Mouse (Mus musculus) intestine, embryonic 14.5 days (tissue): ENCODE measurements at regions not wholly inside any gene's neighbourhood (a gene's known extent, or its start where the extent isn't known, plus 50 kb on each side); places are given as distances from the start of the nearest gene placed in this dataset.
"Not testable (repeated sequence)": the region's sequence is repeated elsewhere in the genome, so short reads cannot be mapped to it uniquely, and the experiment has no call there.

Experiments
- ATAC-seq: fragments of 200-750 bp; cut with Nextera tagmentation; replicated peaks from 2 replicates; pipeline ENCODE4 v1.8.0; 2017; ENCODE audit warnings: low read depth, moderate number of reproducible peaks, moderate TSS enrichment, moderate library complexity; ENCODE audit not compliant: low FRiP score, low TSS enrichment
- DNase-seq: peaks from one replicate; pipeline ENCODE4 v3.0.0-alpha.2; 2018; ENCODE audit warnings: low spot score
- H3K27ac ChIP-seq: fragments of 300-500 bp; sonication (generic); 2 replicates; pipeline ENCODE4 v1.5.1; 2014; ENCODE audit warnings: low read depth, mild to moderate bottlenecking, control low read depth
- H3K27me3 ChIP-seq: fragments of 300-500 bp; sonication (generic); replicated peaks from 2 replicates; pipeline ENCODE4 v1.6.1; 2014; ENCODE audit warnings: low read length, control low read depth; ENCODE audit not compliant: control insufficient read depth, insufficient read depth
- H3K36me3 ChIP-seq: fragments of 300-500 bp; sonication (generic); 2 replicates; pipeline ENCODE4 v1.6.1; 2014; ENCODE audit warnings: low read length, control low read depth; ENCODE audit not compliant: control insufficient read depth, insufficient read depth
- H3K4me1 ChIP-seq: fragments of 300-500 bp; sonication (generic); replicated peaks from 2 replicates; pipeline ENCODE4 v1.6.1; 2014; ENCODE audit warnings: low read length, control low read depth, mixed read lengths; ENCODE audit not compliant: control insufficient read depth, insufficient read depth
- H3K4me2 ChIP-seq: fragments of 300-500 bp; sonication (generic); 2 replicates; pipeline ENCODE4 v1.6.1; 2014; ENCODE audit warnings: low read length
- H3K4me3 ChIP-seq: fragments of 300-500 bp; sonication (generic); 2 replicates; pipeline ENCODE4 v1.5.1; 2014; ENCODE audit warnings: low read depth, low read length, control low read depth, mixed read lengths
- H3K9ac ChIP-seq: fragments of 300-500 bp; sonication (generic); 2 replicates; pipeline ENCODE4 v1.6.1; 2014; ENCODE audit warnings: mild to moderate bottlenecking, low read length
- H3K9me3 ChIP-seq: fragments of 300-500 bp; sonication (generic); 2 replicates; pipeline ENCODE4 v1.6.1; 2016; ENCODE audit warnings: low read length, control low read depth; ENCODE audit not compliant: control insufficient read depth
- WGBS: fragments of 180-500 bp; shearing (Covaris S2); extraction: QIAGEN DNeasy Blood & Tissue Kit; methylation state at CpG from one replicate; pipeline ENCODE4 v1.1.7; 2014; 5-methylcytosine and 5-hydroxymethylcytosine counted together

GRCm38 (mm10) chr12:77596676-77597075 lies 358.8 kb downstream of the Fut8 start:
- Histone ChIP-seq H3K9me3 (no peaks in the 10 kb centered on the region), H3K27me3 (no peaks in the 10 kb centered on the region), H3K4me2 (no peak overlapping the region), H3K27ac (no peak overlapping the region), H3K4me3 (no peak overlapping the region), H3K4me1 (peaks cover 18% of the 10 kb centered on the region), H3K9ac (no peak overlapping the region), H3K36me3 (no peaks in the 10 kb centered on the region)
- 76% methylated on average over 3 of the region's 3 CpGs for WGBS
- ATAC-seq (no peak), DNase-seq (no peak)

- Histone ChIP-seq H3K27me3 (no peaks in the 10 kb centered on the region), H3K4me3 (no peak overlapping the region), H3K4me2 (no peak overlapping the region), H3K27ac (no peak overlapping the region), H3K4me1 (peaks cover 18% of the 10 kb centered on the region), H3K9ac (no peak overlapping the region), H3K36me3 (no peaks in the 10 kb centered on the region), H3K9me3 (no peaks in the 10 kb centered on the region)
- peak; percentile 58 for DNase-seq
- 15% methylated on average over 3 of the region's 3 CpGs for WGBS
- peak; percentile 75 for ATAC-seq
Observed at GRCm38 (mm10) chr12:77597627-77598333, 359.9 kb downstream of the Fut8 start.

GRCm38 (mm10) chr12:77598334-77598715 lies 360.4 kb downstream of the Fut8 start:
- Histone ChIP-seq H3K9me3 (no peaks in the 10 kb centered on the region), H3K9ac (no peak overlapping the region), H3K36me3 (no peaks in the 10 kb centered on the region), H3K4me1 (peaks cover 18% of the 10 kb centered on the region), H3K27me3 (no peaks in the 10 kb centered on the region), H3K4me2 (no peak overlapping the region), H3K27ac (no peak overlapping the region), H3K4me3 (no peak overlapping the region)
- peak; percentile 56 for DNase-seq
- 22% methylated on average over 7 of the region's 7 CpGs for WGBS
- ATAC-seq: peak; percentile 19; the same call in 1 of the 2 replicates

- H3K27ac ChIP-seq: no peak overlapping the region
- H3K27me3 ChIP-seq: no peaks in the 10 kb centered on the region
- no peak overlapping the region for H3K9ac ChIP-seq
- no peak overlapping the region for H3K4me2 ChIP-seq
- ATAC-seq (no peak), DNase-seq (no peak)
- no peak overlapping the region for H3K4me3 ChIP-seq
- H3K36me3 ChIP-seq: no peaks in the 10 kb centered on the region
- peaks cover 18% of the 10 kb centered on the region for H3K4me1 ChIP-seq
- 33% methylated on average over 2 of the region's 2 CpGs for WGBS
- H3K9me3 ChIP-seq: no peaks in the 10 kb centered on the region
Observed at GRCm38 (mm10) chr12:77599391-77599790, 361.5 kb downstream of the Fut8 start.

GRCm38 (mm10) chr12:77603832-77604501 lies 366.0 kb downstream of the Fut8 start:
- Histone ChIP-seq H3K9ac (no peak overlapping the region), H3K36me3 (no peaks in the 10 kb centered on the region), H3K4me1 (peaks cover 1% of the 10 kb centered on the region; the same call in 1 of the 2 replicates), H3K4me3 (no peak overlapping the region), H3K27me3 (no peaks in the 10 kb centered on the region), H3K4me2 (no peak overlapping the region), H3K9me3 (no peaks in the 10 kb centered on the region), H3K27ac (no peak overlapping the region)
- ATAC-seq (no peak), DNase-seq (no peak)
- WGBS: 80% methylated on average over 12 of the region's 12 CpGs

GRCm38 (mm10) chr12:77617552-77617951 lies 379.6 kb downstream of the Fut8 start:
- ATAC-seq (no peak), DNase-seq (no peak)
- WGBS: 98% methylated on average over 3 of the region's 3 CpGs
- no peaks in the 10 kb centered on the region for H3K9me3 ChIP-seq
- H3K4me3 ChIP-seq: no peak overlapping the region
- no peaks in the 10 kb centered on the region for H3K27me3 ChIP-seq
- no peaks in the 10 kb centered on the region for H3K36me3 ChIP-seq
- H3K9ac ChIP-seq: no peak overlapping the region
- H3K4me2 ChIP-seq: no peak overlapping the region
- no peaks in the 10 kb centered on the region for H3K4me1 ChIP-seq
- no peak overlapping the region for H3K27ac ChIP-seq

GRCm38 (mm10) chr12:77622243-77622642 lies 384.3 kb downstream of the Fut8 start:
- DNase-seq (no peak), ATAC-seq (no peak)
- Histone ChIP-seq H3K4me2 (no peak overlapping the region), H3K9ac (no peak overlapping the region), H3K4me3 (no peak overlapping the region), H3K27ac (no peak overlapping the region), H3K9me3 (no peaks in the 10 kb centered on the region), H3K36me3 (no peaks in the 10 kb centered on the region), H3K27me3 (no peaks in the 10 kb centered on the region), H3K4me1 (no peaks in the 10 kb centered on the region)

- H3K4me3 ChIP-seq, H3K36me3 ChIP-seq, H3K4me2 ChIP-seq, H3K9ac ChIP-seq, H3K27me3 ChIP-seq, H3K4me1 ChIP-seq, ATAC-seq, DNase-seq, H3K9me3 ChIP-seq, H3K27ac ChIP-seq: not testable (repeated sequence)
- WGBS: 88% methylated on average over 14 of the region's 14 CpGs
Observed at GRCm38 (mm10) chr12:77624323-77624722, 386.4 kb downstream of the Fut8 start.

GRCm38 (mm10) chr12:77628358-77628850 lies 390.5 kb downstream of the Fut8 start:
- Histone ChIP-seq H3K9me3 (no peaks in the 10 kb centered on the region), H3K4me2 (no peak overlapping the region), H3K9ac (no peak overlapping the region), H3K4me3 (no peak overlapping the region), H3K4me1 (no peaks in the 10 kb centered on the region), H3K27ac (no peak overlapping the region), H3K27me3 (no peaks in the 10 kb centered on the region), H3K36me3 (no peaks in the 10 kb centered on the region)
- ATAC-seq (no peak), DNase-seq (no peak)
